Mouse (Mus musculus): ENCODE results near the gene Rnase1. TPM values are rescaled to one million over a fixed set of nuclear protein-coding genes. Genes with fewer than 3 reads are reported as not detected.
A peak's percentile ranks its signal among the peaks of the same experiment; 100 is the strongest.
"Not testable (repeated sequence)": the region's sequence is repeated elsewhere in the genome, so short reads cannot be mapped to it uniquely, and the experiment has no call there.

Rnase1 gene
- polyA plus RNA-seq (2015; fragmentation: Nextera tagmentation; extraction: Ambion mirVana) = 0.11 and 2.1 TPM in 2 replicates

DNA sequence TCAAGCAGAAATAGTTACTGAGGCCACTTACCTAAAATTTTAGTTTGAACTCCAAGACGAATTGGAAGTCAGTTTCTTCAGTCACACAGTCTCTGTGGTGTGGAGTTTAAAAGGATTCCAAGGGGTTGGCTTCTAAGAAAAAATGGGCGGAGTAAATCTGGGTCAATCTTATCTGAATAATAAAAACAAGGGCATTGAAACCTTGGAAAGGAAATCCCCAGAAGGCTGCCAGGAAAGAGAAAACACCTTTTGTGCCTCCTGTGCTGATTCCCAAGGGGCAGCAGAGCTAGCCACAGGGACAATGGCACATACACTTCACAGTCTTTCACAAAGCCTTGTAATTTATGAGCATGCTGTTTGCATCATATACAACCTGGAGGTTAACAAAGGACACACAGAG lies at the start of gene Rnase1:
TSS of gene Rnase1 (minus strand) at position 101 of the 400 bp plus-strand sequence.
- WGBS (ENCODE audit: insufficient replicate concordance) = 63% methylated on average over 2 of the region's 2 CpGs
- Histone ChIP-seq H3K36me3 (replicated peaks; ENCODE audit: insufficient read depth, low read length) (no peaks in the 10 kb centered on the region), H3K27me3 (ENCODE audit: insufficient read depth, low read length) (no peaks in the 10 kb centered on the region), H3K4me3 (ENCODE audit: low read depth, low read length) (no peak within 1 kb of the TSS), H3K27ac (ENCODE audit: low read depth) (no peak within 1 kb of the TSS), H3K4me2 (ENCODE audit: low read depth, low read length) (no peak within 1 kb of the TSS), H3K9me3 (ENCODE audit: low read length) (no peaks in the 10 kb centered on the region), H3K9ac (replicated peaks) (no peak within 1 kb of the TSS), H3K4me1 (ENCODE audit: insufficient read depth) (peaks cover 43% of the 10 kb centered on the region)
- DNase-seq = no peak
- no peak for ATAC-seq
- TF ChIP-seq CTCF (IDR thresholded peaks at IDR 0.05; ENCODE audit: low read depth) (no peak), EP300 (IDR thresholded peaks at IDR 0.05; ENCODE audit: low read depth) (no peak)

GRCm38 (mm10) chr14:51195681-51196080 lies 49.1 kb upstream of the Rnase1 start:
- Histone ChIP-seq H3K4me1 (ENCODE audit: insufficient read depth) (no peaks in the 10 kb centered on the region), H3K9me3 (ENCODE audit: low read length) (no peaks in the 10 kb centered on the region), H3K27ac (ENCODE audit: low read depth) (no peak overlapping the region), H3K9ac (replicated peaks) (no peak overlapping the region), H3K27me3 (ENCODE audit: insufficient read depth, low read length) (no peaks in the 10 kb centered on the region), H3K4me3 (ENCODE audit: low read depth, low read length) (no peak overlapping the region), H3K4me2 (ENCODE audit: low read depth, low read length) (no peak overlapping the region), H3K36me3 (replicated peaks; ENCODE audit: insufficient read depth, low read length) (no peaks in the 10 kb centered on the region)
- TF ChIP-seq CTCF (IDR thresholded peaks at IDR 0.05; ENCODE audit: low read depth) = no peak
- no peak for TF ChIP-seq EP300 (IDR thresholded peaks at IDR 0.05; ENCODE audit: low read depth)
- WGBS (ENCODE audit: insufficient replicate concordance) = 93% methylated on average over 4 of the region's 4 CpGs
- ATAC-seq (no peak), DNase-seq (no peak)

- 68% methylated on average over 2 of the region's 2 CpGs for WGBS (ENCODE audit: insufficient replicate concordance)
Measured at GRCm38 (mm10) chr14:51181051-51181450, 34.5 kb upstream of the Rnase1 start.

DNA sequence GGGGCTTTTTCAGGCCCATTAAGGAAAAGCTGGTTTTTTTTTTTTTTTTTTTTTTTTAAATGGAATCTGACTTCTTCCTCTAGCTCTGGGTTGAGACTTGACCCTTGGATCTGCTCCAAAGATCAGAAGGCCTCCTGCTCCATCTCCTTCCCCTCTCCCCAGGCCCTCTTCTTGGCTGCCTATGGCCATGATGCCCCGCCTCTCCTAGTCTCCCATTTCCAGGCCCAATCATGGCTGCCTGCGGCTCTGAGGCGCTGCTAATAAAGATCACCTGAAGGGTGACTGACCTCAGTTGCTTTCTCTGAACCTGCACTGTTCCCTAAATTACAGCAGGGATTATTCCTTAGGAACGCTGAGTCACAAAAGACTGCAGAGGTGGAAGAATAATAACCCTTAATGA lies 27.3 kb upstream of the Rnase1 start:
- no peaks in the 10 kb centered on the region for H3K9me3 ChIP-seq (ENCODE audit: low read length)
- no peak overlapping the region for H3K4me3 ChIP-seq (ENCODE audit: low read depth, low read length)
- no peak for ATAC-seq
- DNase-seq = no peak
- no peaks in the 10 kb centered on the region for H3K27me3 ChIP-seq (ENCODE audit: insufficient read depth, low read length)
- H3K36me3 ChIP-seq (replicated peaks; ENCODE audit: insufficient read depth, low read length) = no peaks in the 10 kb centered on the region
- no peak overlapping the region for H3K4me2 ChIP-seq (ENCODE audit: low read depth, low read length)
- H3K9ac ChIP-seq (replicated peaks) = no peak overlapping the region
- WGBS (ENCODE audit: insufficient replicate concordance) = 77% methylated on average over 4 of the region's 4 CpGs
- H3K4me1 ChIP-seq (ENCODE audit: insufficient read depth) = no peaks in the 10 kb centered on the region
- TF ChIP-seq CTCF (IDR thresholded peaks at IDR 0.05; ENCODE audit: low read depth) (no peak), EP300 (IDR thresholded peaks at IDR 0.05; ENCODE audit: low read depth) (no peak)
- H3K27ac ChIP-seq (ENCODE audit: low read depth) = no peak overlapping the region

More at GRCm38 (mm10) chr14:51181051-51181450, 34.5 kb upstream of the Rnase1 start:
- H3K36me3 ChIP-seq (replicated peaks; ENCODE audit: insufficient read depth, low read length); H3K4me3 ChIP-seq (ENCODE audit: low read depth, low read length); H3K4me2 ChIP-seq (ENCODE audit: low read depth, low read length); H3K9ac ChIP-seq (replicated peaks); H3K27ac ChIP-seq (ENCODE audit: low read depth); H3K9me3 ChIP-seq (ENCODE audit: low read length); DNase-seq; H3K27me3 ChIP-seq (ENCODE audit: insufficient read depth, low read length); H3K4me1 ChIP-seq (ENCODE audit: insufficient read depth); ATAC-seq: not testable (repeated sequence)

DNA sequence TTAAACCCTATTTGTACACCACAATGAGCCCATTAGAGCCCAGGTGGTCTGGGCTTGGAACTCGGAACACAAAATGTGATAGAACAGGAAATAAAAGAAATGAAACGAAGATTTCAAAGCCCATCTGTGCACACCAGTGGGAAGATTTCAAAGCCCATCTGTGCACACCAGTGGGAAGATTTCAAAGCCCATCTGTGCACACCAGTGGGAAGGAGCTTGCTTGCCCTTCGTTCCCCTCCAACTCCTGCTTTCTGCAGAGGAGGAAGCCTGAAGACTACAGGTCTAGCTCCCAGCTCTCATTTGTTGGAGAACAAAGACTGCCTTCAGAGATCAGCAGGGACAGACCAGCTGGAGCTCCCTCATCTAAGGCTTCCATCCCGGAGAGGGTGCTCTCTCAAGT lies 26.4 kb upstream of the Rnase1 start:
- not testable (repeated sequence) for H3K4me3 ChIP-seq (ENCODE audit: low read depth, low read length); H3K27me3 ChIP-seq (ENCODE audit: insufficient read depth, low read length); ATAC-seq; H3K9me3 ChIP-seq (ENCODE audit: low read length); H3K27ac ChIP-seq (ENCODE audit: low read depth); DNase-seq; H3K9ac ChIP-seq (replicated peaks); H3K4me2 ChIP-seq (ENCODE audit: low read depth, low read length); H3K36me3 ChIP-seq (replicated peaks; ENCODE audit: insufficient read depth, low read length); H3K4me1 ChIP-seq (ENCODE audit: insufficient read depth)
- WGBS (ENCODE audit: insufficient replicate concordance) = 50% methylated on average over 4 of the region's 4 CpGs

- not testable (repeated sequence) for H3K9ac ChIP-seq (replicated peaks); H3K27ac ChIP-seq (ENCODE audit: low read depth); H3K4me1 ChIP-seq (ENCODE audit: insufficient read depth); H3K36me3 ChIP-seq (replicated peaks; ENCODE audit: insufficient read depth, low read length); H3K4me3 ChIP-seq (ENCODE audit: low read depth, low read length); H3K4me2 ChIP-seq (ENCODE audit: low read depth, low read length); H3K9me3 ChIP-seq (ENCODE audit: low read length); ATAC-seq; H3K27me3 ChIP-seq (ENCODE audit: insufficient read depth, low read length)
- peak; percentile 77 for TF ChIP-seq CTCF (IDR thresholded peaks at IDR 0.05; ENCODE audit: low read depth)
- DNase-seq = peak; percentile 70
- WGBS (ENCODE audit: insufficient replicate concordance) = 33% methylated on average over 9 of the region's 9 CpGs
Measured at GRCm38 (mm10) chr14:51172095-51172865, 25.7 kb upstream of the Rnase1 start.

- H3K36me3 ChIP-seq (replicated peaks; ENCODE audit: insufficient read depth, low read length) = no peaks in the 10 kb centered on the region
- H3K27me3 ChIP-seq (ENCODE audit: insufficient read depth, low read length) = no peaks in the 10 kb centered on the region
- DNase-seq = no peak
- no peak overlapping the region for H3K9ac ChIP-seq (replicated peaks)
- H3K4me1 ChIP-seq (ENCODE audit: insufficient read depth) = no peaks in the 10 kb centered on the region; the same call in 1 of the 2 replicates
- TF ChIP-seq CTCF (IDR thresholded peaks at IDR 0.05; ENCODE audit: low read depth) (no peak), EP300 (IDR thresholded peaks at IDR 0.05; ENCODE audit: low read depth) (no peak)
- H3K4me2 ChIP-seq (ENCODE audit: low read depth, low read length) = no peak overlapping the region
- no peak for ATAC-seq
- H3K9me3 ChIP-seq (ENCODE audit: low read length) = no peaks in the 10 kb centered on the region
- no peak overlapping the region for H3K27ac ChIP-seq (ENCODE audit: low read depth)
- H3K4me3 ChIP-seq (ENCODE audit: low read depth, low read length) = no peak overlapping the region
Measured at GRCm38 (mm10) chr14:51166068-51166467, 19.5 kb upstream of the Rnase1 start.

Data from liver, postnatal 0 days (tissue).